Mouse (Mus musculus) monocyte, adult 5-6 weeks (primary cell): ENCODE data around the gene Irf2. TPM values are rescaled to one million over a fixed set of nuclear protein-coding genes. Genes with fewer than 3 reads are reported as not detected.

Source experiments
- ATAC-seq: fragments of 153-309, 156-312 bp; replicated peaks from 2 replicates; pipeline ENCODE4 v1.8.0; 2017; ENCODE audit warnings: mild to moderate bottlenecking; ENCODE audit not compliant: low TSS enrichment, insufficient number of reproducible peaks, severe bottlenecking, poor library complexity, low FRiP score
- total RNA-seq: library from RNA; stranded (forward); fragments of 200-1000, 200-491, 200-594 nt; gene quantifications from 3 replicates; pipeline ENCODE4 v1.2.3, GENCODE M21; 2017

The Irf2 gene
- total RNA-seq, 1 experiment from 2014 or later, result 109 TPM

GRCm38 (mm10) chr8:46830112-46830855 lies 90.8 kb downstream of the Irf2 start:
- no peak for ATAC-seq

DNA sequence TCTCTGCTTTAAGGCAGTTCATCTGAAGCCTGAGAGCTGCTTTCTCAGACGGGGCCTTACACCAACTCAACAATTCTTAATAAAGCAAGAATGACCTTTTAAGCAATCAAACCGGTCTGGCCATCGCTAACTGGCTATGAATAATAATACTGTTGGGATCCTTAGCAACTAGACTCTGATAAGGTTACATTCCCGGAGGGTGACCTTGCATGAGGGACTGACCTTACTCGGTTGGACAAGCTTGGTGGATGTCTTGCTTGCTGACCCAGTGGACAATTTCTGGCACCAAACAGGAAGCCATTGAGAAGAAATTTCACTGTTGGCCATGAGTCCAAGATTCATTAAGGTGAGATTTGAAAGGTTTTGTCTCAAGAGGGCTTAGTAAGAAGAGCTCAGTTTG lies 92.4 kb downstream of the Irf2 start:
- ATAC-seq, result no peak

GRCm38 (mm10) chr8:46832399-46832798 lies 92.9 kb downstream of the Irf2 start:
- no peak for ATAC-seq

DNA sequence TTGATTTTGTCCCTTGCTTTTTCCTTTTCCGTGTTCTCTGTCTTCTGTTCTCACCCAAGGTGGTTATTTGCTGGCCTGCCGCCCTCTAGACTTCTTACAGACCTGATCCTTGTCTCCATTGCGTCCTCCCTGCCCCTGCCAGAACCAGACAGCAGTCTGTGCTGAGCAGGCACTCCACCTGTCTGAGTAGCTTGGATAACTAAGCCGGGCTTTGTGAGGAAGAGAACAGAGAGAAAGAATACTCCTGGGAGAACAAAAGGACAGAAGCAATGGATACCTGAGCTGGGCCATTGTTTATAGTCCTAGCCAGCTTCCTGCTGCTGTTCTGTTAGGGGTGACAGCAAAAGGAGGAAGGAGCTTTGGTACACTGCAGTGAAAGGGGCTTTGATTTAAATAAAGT lies 94.2 kb downstream of the Irf2 start:
- ATAC-seq, result no peak

GRCm38 (mm10) chr8:46834440-46834839 lies 94.9 kb downstream of the Irf2 start:
- no peak for ATAC-seq

- ATAC-seq, result no peak
Measured at GRCm38 (mm10) chr8:46836011-46836652, 96.6 kb downstream of the Irf2 start.

GRCm38 (mm10) chr8:46836949-46837348 lies 97.4 kb downstream of the Irf2 start:
- no peak for ATAC-seq

- ATAC-seq, result no peak
Measured at GRCm38 (mm10) chr8:46838052-46838451, 98.5 kb downstream of the Irf2 start.

DNA sequence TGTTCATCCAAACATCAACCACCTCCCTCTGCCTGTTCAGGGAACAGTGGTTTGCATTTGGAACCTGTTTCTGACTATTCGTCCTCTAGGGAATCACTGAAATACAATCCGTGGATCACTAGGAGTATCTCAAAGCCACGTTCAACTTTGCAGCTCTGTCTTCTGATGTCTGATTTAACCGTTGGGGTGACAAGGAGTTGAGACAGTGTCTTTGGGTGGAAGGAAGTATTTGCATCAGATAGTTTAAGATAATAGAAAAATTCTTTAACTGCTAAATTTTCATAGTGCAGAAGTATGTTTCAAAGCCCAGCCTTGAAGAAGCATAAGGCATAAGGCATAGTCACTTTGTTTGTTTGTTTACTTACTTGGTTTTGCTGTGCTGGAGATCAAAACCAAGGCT lies 100.9 kb downstream of the Irf2 start:
- ATAC-seq, result no peak

DNA sequence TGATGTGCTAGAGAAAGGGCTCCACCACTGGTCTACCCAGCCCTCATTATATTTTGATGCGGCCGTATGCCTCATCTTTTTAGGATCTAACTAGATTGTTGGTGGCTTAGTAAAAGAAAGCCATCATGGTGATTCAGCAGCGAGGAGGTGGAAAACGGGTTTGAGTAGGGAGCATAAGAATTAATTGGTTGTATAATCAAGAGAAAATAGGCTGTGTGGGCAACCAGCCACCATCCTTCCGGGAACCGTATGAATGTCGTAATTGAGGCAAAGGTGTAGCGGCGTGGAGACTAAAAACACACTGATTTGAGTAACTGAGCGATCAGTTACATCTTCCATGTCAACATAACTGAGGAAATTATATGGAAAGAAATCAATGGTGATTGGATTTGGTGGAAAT lies 101.3 kb downstream of the Irf2 start:
- ATAC-seq, result no peak

DNA sequence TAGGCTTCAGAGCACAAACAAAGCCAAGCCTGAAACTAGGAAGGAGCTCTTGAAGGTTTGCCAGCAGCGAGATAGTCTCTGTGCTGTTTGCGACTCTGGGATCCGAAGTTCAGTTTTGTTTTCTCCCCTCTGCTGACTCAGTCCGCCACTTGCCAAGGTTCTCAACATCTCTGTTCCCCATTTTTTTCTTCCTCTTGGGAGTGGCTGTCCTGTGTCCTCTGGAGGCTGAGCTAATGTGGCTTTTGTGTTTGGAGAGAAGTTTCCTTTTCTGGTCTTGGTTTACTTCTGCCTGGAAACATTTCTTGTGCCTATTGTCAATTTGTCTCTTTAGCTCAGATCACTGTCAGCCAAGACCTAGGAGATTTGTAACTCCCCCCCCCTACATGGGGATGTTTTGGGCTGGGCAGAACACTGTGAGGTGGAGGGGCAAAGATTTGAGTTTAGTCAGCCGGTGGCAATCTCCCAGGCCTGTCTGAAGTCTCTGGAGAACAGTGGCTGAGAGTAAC lies 103.2 kb downstream of the Irf2 start:
- ATAC-seq, result peak; percentile 70

GRCm38 (mm10) chr8:46843855-46844254 lies 104.3 kb downstream of the Irf2 start:
- no peak for ATAC-seq

DNA sequence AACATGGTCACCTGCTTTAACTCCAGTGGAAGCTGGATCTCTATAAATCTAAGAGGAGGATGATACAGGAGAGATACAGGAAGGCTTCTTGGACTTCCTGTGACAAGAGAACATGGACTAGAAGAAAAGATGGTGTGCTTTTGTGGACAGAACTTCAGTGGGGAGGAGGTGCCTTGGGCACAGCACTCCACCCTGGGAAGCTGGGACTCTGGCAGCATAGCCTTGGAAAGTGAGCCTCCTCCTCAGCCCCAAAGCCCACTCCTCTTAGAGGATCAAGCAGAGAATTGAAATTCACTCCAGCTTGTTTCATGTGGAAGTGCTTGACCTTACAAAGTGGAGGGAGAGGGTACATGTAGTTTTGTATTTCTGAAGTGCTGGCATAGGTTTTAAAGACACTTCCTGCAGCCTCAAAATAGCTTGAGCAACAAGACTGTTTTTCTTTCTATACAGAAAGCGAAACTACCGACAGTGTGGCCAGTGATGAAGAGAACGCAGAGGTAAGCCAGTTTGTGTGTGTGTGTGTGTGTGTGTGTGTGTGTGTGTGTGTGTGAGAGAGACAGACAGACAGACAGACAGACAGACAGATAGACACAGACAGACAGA lies 104.9 kb downstream of the Irf2 start:
- peak; percentile 35; the same call in 1 of the 2 replicates for ATAC-seq

DNA sequence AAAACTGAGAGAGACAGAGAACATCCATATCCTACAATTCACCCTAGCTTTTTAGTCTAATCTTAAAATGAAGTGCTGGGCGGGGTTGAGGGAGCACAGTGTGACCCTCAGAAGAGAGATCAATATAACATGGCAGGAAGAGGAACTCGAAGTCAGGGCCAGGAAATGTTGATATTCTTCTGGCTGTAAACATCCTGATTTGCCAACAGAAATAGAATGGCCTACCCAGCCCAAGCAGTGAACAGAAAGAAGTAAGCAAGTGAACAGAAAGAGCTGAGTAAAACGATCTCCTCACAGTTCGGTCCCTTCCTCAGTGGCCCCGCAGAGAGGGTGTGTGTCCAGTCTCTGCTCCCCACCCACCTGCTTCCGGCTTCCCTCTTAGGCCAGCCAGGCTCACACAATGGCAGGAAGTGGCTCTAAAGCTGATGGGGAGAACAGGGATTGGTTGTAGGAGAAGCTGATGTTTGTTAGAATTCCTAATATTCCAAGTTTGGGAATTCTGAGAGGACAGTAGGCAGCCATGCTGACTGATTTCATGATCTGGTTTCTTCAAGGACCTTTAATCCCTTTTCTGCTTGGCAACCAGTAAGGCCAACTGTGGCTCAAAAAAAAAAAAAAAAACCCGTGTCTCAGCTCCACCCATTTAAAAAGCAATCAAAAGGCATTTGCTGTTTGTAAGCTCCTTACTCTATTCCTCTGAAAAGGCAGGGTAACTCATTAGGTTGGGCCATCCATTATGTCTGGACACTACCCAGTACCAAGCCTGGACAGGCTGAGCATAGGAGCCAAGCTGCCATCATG lies 105.6 kb downstream of the Irf2 start:
- peak; percentile 75 for ATAC-seq

- no peak for ATAC-seq
Measured at GRCm38 (mm10) chr8:46845891-46846290, 106.4 kb downstream of the Irf2 start.

DNA sequence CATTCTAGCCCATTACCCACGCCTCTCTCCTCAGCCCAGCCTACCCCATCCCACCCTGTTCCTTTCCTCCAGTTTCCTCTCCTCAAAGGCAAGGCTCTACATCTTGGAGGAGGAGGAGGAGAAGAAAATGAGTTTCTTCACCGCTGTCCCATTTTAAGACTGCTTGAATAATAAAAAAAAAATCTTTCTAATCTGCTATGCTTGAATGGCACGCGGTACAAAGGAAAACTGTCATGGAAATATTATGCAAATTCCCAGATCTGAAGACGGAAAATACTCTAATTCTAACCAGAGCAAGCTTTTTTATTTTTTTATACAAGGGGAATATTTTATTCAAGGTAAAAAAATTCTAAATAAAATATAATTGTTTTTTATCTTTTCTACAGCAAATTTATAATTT lies 107.4 kb downstream of the Irf2 start:
- no peak for ATAC-seq

GRCm38 (mm10) chr8:46848011-46848641 lies 108.6 kb downstream of the Irf2 start:
- ATAC-seq, result no peak

DNA sequence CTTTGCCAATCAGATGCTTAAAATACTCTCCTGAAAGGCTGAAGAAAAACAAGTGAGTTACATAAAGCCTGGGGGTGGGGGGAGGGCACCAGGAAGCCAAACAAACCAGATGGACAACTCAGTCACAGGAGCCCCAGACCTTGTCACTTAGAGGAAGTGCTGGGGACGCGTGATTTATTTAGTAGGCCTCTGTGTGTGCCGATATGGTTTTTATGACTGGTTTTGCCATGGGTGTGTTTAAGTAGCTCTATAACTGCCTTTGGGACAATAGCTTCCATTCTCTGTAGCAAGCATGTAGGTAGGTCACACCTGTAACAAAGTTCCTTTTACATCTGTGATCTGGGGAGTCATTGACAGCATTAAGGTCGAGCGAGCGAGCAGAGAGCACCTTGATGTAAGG lies 109.4 kb downstream of the Irf2 start:
- 0 out of 2 replicates have a peak, but pooled peaks have one; percentile 11 for ATAC-seq

- no peak for ATAC-seq
Measured at GRCm38 (mm10) chr8:46849458-46849857, 109.9 kb downstream of the Irf2 start.
